Mouse (Mus musculus) c-Kit-positive CD71-negative TER-119-negative erythroid progenitor cells, embryonic 14.5 days (primary cell): ENCODE results near the gene Olfr1042.

Source experiments
- DNase-seq: peaks from one replicate; pipeline ENCODE4 v3.0.0-alpha.2; 2013; ENCODE audit warnings: low read depth

The Olfr1042 gene

GRCm38 (mm10) chr2:86161738-86162137 is at the start of gene Olfr1042:
Gene Olfr1042, minus strand, starts transcription at chr2:86161838.
- DNase-seq = no peak

DNA sequence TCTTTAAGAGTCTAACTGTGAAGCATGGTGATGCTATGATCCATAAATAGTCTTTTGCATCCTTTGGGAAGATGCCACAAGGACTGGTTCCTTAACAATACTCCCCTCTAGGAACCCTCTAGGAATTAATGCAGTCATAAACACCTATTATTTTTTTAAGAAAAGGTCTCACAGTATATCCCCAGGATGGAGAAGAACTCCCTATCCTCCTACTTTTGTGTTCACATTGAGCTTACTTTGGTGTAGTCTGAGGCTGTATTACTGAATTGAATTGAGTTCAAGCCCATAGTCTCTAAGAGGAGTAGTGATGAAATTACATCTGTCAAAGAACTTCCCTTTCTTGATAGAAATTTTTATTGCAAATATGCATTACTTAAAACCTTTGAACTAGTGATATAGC is 41.3 kb upstream of the Olfr1042 start, which contains the start of gene Olfr1045:
Olfr1045 (minus strand) TSS at position 101 of the 400 bp plus-strand sequence.
- no peak for DNase-seq

DNA sequence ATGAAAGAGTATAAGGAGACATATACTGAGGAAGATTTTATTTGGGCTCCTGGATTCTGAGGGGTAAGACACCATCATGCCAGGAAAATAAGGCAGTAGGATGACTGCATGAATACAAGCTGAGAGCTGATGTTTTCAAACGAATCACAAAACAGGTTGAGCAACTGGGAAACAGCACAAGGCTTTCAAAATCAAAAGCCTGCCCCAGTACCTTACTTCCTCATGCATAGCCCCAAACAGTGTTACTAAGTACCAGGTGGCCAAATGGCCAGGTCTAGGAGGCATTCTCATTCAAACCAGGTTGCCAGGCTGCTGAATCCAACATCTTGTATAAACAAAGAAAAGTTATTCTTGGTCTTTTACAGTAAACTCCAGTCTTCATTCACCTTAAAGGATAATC is 34.2 kb upstream of the Olfr1042 start:
- no peak for DNase-seq

GRCm38 (mm10) chr2:86185583-86185982 is 23.9 kb upstream of the Olfr1042 start, which contains the start of gene Olfr52:
Gene Olfr52, minus strand, starts transcription at chr2:86185683.
- no peak for DNase-seq

DNA sequence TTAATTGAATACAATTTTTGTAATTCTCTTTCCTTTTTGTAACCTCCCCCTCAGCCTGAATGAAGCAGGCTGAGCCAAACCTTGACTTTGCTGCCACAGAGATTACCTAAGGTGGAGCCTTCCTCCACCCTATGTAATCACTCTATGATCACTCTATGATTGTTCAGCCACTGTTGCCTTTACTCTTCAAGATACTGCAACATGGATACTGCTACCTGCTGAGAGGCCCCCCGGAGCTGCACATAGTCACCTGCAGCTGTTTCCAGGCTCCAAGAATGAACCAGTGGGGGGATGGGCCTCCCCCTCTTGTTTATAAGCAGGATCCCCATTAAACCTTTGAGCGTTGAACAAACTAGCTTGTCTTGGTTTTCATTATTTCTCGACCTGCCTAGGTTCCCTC is 18.3 kb upstream of the Olfr1042 start:
- no peak for DNase-seq

DNA sequence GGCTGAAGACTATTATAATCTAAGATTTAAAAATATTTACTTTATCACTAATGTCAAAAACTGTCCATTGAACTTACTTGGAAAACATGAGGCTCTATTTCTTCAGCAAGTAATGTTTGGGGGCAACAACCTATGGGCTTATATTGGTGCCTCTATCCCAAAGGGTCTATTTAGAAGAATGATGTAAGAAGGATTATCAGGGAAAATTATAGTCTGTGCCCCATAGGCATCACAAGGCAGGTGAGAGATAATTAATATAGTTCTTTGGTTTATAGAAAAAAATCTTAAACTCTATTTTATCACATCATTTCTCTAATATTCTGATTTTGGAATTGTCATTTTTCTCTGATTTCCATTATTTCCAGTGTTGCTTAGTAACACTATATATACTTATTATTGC is 16.1 kb upstream of the Olfr1042 start, which contains the start of gene Olfr1044:
Olfr1044 (minus strand) TSS at position 101 of the 400 bp plus-strand sequence.
- no peak for DNase-seq

- peak; percentile 16 for DNase-seq
These were observed 13.8 kb upstream of the Olfr1042 start for GRCm38 (mm10) chr2:86175422-86175821.

DNA sequence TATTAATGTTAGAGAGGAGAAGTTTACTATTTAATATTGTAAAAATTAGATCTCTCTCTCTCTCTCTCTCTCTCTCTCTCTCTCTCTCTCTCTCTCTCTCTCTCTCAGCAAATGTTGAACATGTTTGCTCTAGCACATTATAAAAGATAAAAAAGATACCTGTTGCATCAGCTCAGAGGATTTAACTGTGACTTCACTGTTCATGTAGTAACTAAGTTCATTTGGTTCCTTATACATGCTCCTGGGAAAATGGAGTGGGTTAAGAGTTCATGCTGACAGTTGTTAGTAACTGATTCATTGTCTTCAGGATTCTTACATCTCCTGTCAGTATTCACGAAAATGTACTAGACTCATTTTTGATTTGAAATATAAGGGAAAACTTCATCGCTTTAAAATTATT is 5.8 kb upstream of the Olfr1042 start, which contains the start of gene Olfr1043:
Olfr1043 (minus strand) TSS at position 101 of the 400 bp plus-strand sequence.
- DNase-seq = no peak

DNA sequence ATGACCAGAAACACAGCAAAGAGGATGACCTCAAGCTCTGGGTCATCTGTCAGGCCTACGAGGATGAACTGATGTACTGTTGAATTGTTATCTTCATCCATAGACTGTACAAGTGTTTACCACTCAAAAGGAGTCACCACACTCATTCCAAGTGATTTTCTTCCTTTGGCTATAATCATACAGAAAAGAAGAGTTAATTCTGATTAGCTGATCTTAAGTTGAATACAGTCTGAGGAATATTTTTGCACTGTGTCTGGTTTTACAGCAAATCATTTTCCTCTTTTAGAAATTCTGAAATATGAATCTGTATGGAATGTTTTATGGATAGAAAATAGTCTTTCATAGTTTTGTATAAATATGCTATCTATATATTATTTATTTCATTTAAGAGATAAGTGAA is 15.0 kb downstream of the Olfr1042 start, which contains the start of gene Olfr1040:
Olfr1040 (minus strand) TSS at position 101 of the 400 bp plus-strand sequence.
- no peak for DNase-seq

DNA sequence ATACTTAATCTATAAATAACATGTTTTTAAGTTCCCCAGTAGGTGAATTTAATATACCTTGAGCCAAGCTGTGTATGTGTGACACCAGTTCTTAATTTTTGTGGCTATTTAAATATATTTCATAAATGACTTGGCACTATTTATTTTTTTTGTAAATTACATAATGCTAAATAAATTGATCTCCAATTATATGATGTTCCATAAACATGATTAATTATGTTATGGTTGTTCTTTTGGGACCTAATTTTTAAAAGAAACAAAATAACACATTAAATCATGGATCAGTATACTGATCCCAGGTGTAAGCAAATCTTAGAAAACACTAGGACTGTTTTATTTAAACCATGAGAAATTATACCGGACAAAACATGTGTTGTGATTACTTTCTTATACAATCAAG is 25.8 kb downstream of the Olfr1042 start, which contains the start of gene Olfr1039:
Olfr1039 (minus strand) TSS at position 101 of the 400 bp plus-strand sequence.
- no peak for DNase-seq
